Mouse (Mus musculus): ENCODE measurements at regions not wholly inside any gene's neighbourhood (a gene's known extent, or its start where the extent isn't known, plus 50 kb on each side); places are given as distances from the start of the nearest gene placed in this dataset.
"Not testable (repeated sequence)": the region's sequence is repeated elsewhere in the genome, so short reads cannot be mapped to it uniquely, and the experiment has no call there.

GRCm38 (mm10) chr14:104410730-104411129 lies 57.1 kb downstream of the Pou4f1 start:
- no peak for DNase-seq

GRCm38 (mm10) chr14:104410292-104410691 lies 57.5 kb downstream of the Pou4f1 start:
- no peak for DNase-seq

DNA sequence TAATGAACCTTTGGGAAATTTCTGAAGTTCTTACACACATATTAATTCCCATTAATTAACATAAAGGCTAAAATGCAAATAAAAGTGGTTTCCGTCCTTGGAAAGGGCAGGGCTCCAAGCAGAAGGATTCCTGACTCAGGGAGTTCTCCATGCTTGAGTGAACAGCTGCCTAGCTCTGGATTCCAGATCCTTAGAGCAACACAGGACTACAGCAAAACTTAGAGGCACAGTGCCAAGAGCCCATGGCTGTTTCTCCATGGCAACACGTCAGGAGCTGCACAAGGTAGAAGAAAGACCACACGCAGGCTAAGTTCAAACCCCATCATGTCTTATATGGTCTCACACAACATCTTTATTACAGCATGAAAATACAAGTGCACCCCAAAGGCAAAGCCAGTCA lies 61.7 kb downstream of the Pou4f1 start:
- DNase-seq, result no peak

GRCm38 (mm10) chr14:104389297-104390071 lies 78.3 kb downstream of the Pou4f1 start:
- no peak for DNase-seq

- DNase-seq, result no peak
Observed at GRCm38 (mm10) chr14:104388879-104389278, 78.9 kb downstream of the Pou4f1 start.

DNA sequence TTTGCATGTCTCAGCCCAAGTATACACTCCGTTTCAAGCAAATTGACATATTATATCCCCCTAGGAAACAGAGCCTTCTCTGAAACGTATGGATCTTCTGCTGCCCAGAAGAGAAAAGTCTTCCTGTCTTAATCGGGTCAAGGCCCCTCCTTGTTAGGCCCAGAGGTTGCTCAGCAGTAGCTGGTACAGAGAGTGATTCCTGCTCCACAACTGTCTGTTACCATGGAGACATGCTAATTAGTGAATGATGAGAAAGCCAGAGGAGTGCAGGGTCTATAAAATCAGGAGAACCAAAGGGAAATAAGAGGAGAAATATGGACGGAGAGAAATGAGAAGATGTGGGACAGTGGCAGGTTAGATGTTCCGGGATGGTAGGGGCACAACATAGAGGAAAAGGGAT lies 86.8 kb downstream of the Pou4f1 start:
- no peak for DNase-seq

GRCm38 (mm10) chr14:104372776-104373175 lies 95.0 kb downstream of the Pou4f1 start:
- no peak for DNase-seq

GRCm38 (mm10) chr14:104356636-104357035 lies 111.2 kb downstream of the Pou4f1 start:
- DNase-seq, result no peak

GRCm38 (mm10) chr14:104336783-104337182 lies 131.0 kb downstream of the Pou4f1 start:
- DNase-seq, result not testable (repeated sequence)

- peak; percentile 2 for DNase-seq
Observed at GRCm38 (mm10) chr14:104326089-104326488, 141.7 kb downstream of the Pou4f1 start.

DNA sequence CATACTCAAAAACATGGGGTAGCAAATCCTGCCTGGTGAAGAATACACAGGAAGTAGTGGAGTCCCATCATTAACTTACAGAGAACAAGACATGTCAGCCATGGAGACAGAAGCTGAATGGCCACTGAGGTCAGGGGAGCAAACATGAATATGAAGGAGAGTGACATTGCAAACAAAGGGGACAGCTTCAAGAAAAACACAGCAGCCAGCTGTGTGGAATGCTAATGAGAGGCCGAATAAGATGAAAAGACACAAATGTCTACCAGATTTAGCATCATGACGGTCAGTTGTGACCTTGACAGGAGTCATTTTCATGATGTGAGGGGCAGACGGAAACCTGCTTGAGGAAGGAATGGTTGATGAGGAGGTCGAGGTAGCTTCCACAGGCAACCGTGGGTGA lies 167.7 kb downstream of the Pou4f1 start:
- DNase-seq, result no peak

DNA sequence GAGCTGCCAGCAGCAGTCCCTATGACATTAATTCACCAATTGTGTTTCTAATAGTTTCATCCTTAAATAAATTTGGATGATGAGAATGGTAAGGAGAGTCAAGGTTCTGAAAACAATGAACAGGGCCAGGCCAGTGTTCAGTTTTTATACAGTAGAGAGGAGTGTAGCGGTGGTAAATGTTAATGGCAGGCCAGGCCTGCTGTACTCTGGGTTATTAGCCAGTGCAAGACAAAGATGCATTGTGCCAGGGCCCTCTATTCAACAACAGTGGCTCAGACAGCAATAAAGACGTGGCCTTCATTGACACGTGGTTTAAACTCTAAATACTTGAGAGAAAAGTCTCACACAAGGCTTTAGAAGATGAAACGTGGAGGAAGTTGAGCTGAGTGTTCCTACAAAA lies 169.5 kb downstream of the Pou4f1 start:
- no peak for DNase-seq

- no peak for DNase-seq
Observed at GRCm38 (mm10) chr14:104297316-104298311, 170.2 kb downstream of the Pou4f1 start.

DNA sequence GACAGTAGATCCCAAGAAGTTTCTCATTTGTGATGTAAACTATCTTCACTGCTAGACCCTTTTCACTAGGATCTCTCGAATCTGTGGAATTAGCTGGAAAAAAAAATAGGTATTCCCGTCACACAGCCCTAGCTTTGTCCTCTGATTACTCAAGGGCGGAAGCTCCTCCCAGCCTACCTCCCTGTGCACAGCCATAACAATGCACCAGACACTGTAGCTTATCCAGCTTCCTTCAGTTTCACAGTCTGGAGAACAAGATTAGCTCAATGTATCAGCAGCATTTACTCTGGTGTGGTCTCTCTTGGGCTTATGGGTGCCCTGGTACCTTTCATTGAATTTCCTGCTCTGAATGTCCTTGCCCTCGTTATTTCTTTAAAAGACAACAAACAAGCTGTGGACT lies 174.0 kb downstream of the Pou4f1 start:
- no peak for DNase-seq

- DNase-seq, result no peak
Observed at GRCm38 (mm10) chr14:104293147-104293546, 174.7 kb downstream of the Pou4f1 start.

DNA sequence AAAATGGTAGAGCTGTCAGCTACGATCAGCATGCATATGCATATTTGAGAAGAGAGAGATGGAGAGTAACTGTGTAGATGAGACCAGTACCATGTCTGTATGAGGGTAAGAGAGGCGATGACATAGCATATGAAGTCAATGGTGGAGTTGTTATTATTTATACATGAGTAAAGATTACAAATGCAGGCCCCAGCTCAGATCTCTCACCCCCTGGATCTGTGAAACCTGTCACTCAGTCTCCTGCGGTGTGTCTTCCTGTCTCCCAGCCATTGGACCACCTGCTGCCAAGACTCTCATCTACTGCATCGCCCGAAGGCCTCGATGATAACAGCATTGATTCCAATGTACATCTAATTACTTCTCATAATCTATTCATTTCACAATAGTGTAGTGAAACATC lies 187.4 kb downstream of the Pou4f1 start:
- DNase-seq, result no peak

GRCm38 (mm10) chr14:104279890-104280289 lies 187.9 kb downstream of the Pou4f1 start:
- no peak for DNase-seq

DNA sequence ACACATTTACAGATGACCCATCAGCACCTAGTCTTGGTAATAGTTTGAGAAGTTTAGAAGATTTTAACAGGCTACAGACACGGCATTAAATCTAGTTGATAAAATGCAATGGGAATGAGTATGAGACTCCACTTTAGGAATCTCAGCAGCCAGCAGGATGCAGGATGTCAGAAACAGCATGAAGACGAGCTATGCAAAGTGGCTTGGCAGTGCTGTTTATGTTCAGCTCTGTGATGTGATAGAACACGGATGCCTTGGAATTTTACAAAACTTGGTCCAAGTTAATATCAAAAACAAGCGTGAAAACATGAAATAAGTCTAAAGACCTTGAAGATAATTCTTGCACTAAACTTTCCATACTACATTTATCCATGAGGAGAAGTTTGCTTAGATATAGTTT lies 193.0 kb downstream of the Pou4f1 start:
- DNase-seq, result no peak

DNA sequence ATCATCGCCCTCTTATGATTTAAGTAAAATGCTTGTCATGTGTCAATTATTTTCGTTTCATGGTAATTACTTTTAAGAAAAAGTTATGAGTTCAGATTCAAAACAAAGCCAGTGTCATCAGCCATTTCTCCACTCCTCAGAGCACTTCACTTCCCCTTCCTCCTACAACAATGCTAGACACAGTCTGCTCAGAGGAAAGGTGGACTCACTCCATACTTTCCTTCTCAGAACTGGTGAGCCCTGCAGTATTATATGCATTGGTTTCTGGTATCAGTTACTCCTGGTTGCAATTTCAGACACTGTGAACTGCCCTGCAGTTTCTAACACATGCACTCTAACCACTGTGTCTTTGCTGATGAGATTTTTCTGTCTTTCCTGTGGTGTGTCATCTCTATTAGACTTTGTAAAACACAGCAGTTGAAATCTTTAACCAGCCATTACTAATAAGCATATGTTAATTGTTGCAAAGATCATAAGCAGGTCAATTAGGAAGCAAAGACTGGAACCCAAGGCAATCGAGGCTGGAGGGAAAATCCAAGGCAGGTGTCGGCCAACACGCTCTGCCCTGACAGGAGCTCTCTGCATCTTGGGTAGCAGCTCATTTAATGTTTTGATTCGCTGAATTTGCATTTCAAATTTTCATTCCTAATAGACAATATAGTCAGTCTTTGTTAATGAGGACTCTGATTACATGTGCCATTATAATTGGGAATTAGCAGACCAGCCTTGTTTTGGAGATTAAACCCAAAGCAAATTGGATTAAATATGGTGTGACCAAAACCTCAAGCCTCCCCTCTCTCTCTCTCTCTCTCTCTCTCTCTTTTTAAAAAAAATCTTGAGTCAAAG lies 202.7 kb downstream of the Pou4f1 start:
- DNase-seq, result no peak

GRCm38 (mm10) chr14:104216965-104217364 lies 250.8 kb downstream of the Pou4f1 start:
- DNase-seq, result no peak

DNA sequence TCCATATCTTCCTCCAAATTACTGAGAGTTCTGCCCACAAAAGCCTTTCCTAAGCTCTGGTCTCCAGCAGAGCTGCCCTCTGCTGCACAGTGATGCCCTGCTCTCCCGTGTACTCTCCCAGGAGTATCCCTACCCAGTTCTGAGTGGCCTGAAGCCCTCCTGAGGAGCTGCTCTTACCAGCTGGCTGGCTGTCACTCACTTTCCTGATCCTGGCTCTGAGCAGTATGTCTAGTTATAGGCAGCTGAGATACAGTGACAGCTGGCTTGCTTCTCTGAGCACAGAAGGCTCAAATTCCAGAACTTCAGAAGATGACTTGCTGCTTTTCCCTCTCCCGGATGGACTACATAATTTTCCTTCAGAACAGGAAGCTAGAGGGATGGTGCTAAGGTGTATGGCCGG lies 257.1 kb downstream of the Pou4f1 start:
- peak; percentile 5 for DNase-seq

DNA sequence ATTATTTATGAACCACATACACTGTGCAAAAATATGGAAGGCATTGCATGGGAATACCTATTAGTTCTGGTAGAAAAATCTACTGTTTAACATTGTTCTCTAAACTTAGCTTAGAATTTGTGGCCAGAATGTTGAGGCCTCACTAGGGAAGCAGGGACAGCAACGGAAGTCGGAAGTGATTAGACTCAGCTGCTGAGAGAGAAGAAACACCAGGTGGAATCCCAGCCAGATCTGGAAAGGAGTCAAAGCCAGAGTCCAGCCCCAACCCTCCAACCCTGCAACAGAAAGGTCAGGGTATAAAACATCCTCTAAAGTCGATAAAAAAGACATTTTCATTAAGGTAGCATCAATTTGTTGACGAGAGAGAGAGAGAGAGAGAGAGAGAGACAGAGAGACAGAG lies 258.9 kb downstream of the Pou4f1 start:
- no peak for DNase-seq
